Mouse (Mus musculus) stomach, postnatal 0 days (tissue): ENCODE data around the gene Zbtb11.

Experiments used
- CTCF ChIP-seq: IDR thresholded peaks from 2 replicates; pipeline ENCODE4 v1.5.1; 2016; ENCODE audit warnings: antibody characterized with exemption, low read depth, mild to moderate bottlenecking, moderate library complexity
- EP300 ChIP-seq: optimal IDR thresholded peaks from 2 replicates; pipeline ENCODE3; 2016; ENCODE audit warnings: antibody characterized with exemption

GRCm38 (mm10) chr16:55972626-55973201, 969 bp upstream of the Zbtb11 start:
- TF ChIP-seq CTCF: no peak
- no peak for TF ChIP-seq EP300
